Mouse (Mus musculus): Measurements from ENCODE around the gene Med14.

DNA sequence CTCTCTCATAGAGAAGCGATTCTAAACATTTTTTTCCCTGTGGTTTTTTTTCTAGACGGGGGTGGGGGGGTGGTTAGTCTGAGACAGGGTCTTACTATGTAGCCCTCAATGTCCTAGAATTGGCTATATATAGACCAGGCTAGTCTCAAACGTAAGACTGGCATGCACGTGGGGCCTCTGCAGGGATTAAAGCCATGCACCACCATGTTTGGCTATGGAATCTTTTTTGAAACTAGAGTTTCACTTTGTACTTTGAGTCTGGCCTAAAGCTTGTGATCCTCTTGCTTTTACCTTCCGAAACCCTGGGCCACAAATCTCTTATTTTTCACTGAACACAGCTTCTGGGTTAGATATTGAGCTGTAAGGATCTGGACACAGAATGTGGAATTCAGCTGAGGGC lies 2.2 kb downstream of the Med14 start:
- TF ChIP-seq MYOD1 (IDR thresholded peaks at IDR 0.05; ENCODE audit: control insufficient read depth, insufficient read length, low read depth) (no peak), CTCF (IDR thresholded peaks at IDR 0.05; ENCODE audit: control insufficient read depth, insufficient read depth, insufficient read length) (no peak), USF1 (IDR thresholded peaks at IDR 0.05; ENCODE audit: low read depth) (no peak)
